Mouse (Mus musculus) cerebellum, adult 11 months (tissue): ENCODE results near the gene Kif26b.

Experiments used
- DNase-seq: peaks from one replicate; pipeline ENCODE4 v3.0.0; 2022

Kif26b gene

GRCm38 (mm10) chr1:178733035-178733434, 204.1 kb downstream of the Kif26b start:
- no peak for DNase-seq

- no peak for DNase-seq
Observed at GRCm38 (mm10) chr1:178734576-178734975, 205.7 kb downstream of the Kif26b start.

GRCm38 (mm10) chr1:178736931-178737330, 208.0 kb downstream of the Kif26b start:
- no peak for DNase-seq

GRCm38 (mm10) chr1:178743820-178744219, 214.9 kb downstream of the Kif26b start:
- DNase-seq = no peak

- DNase-seq = peak; percentile 57
Observed at GRCm38 (mm10) chr1:178744526-178744925, 215.6 kb downstream of the Kif26b start.

- DNase-seq = no peak
Observed at GRCm38 (mm10) chr1:178744961-178745360, 216.0 kb downstream of the Kif26b start.

- no peak for DNase-seq
Observed at GRCm38 (mm10) chr1:178745471-178745870, 216.5 kb downstream of the Kif26b start.

GRCm38 (mm10) chr1:178747279-178748221, 218.6 kb downstream of the Kif26b start:
- peak; percentile 62 for DNase-seq

GRCm38 (mm10) chr1:178748222-178748600, 219.3 kb downstream of the Kif26b start:
- no peak for DNase-seq

GRCm38 (mm10) chr1:178748617-178749016, 219.7 kb downstream of the Kif26b start:
- DNase-seq = no peak

- peak; percentile 60 for DNase-seq
Observed at GRCm38 (mm10) chr1:178749786-178750185, 220.9 kb downstream of the Kif26b start.

- DNase-seq = no peak
Observed at GRCm38 (mm10) chr1:178758441-178758840, 229.5 kb downstream of the Kif26b start.

- DNase-seq = no peak
Observed at GRCm38 (mm10) chr1:178762125-178762741, 233.3 kb downstream of the Kif26b start.

GRCm38 (mm10) chr1:178764914-178765313, 236.0 kb downstream of the Kif26b start:
- no peak for DNase-seq

- DNase-seq = no peak
Observed at GRCm38 (mm10) chr1:178765650-178766049, 236.7 kb downstream of the Kif26b start.

- DNase-seq = no peak
Observed at GRCm38 (mm10) chr1:178768976-178769375, 240.1 kb downstream of the Kif26b start.

GRCm38 (mm10) chr1:178769988-178770387, 241.1 kb downstream of the Kif26b start:
- DNase-seq = no peak

GRCm38 (mm10) chr1:178770626-178771362, 241.9 kb downstream of the Kif26b start:
- no peak for DNase-seq

- no peak for DNase-seq
Observed at GRCm38 (mm10) chr1:178779742-178780141, 250.8 kb downstream of the Kif26b start.

- no peak for DNase-seq
Observed at GRCm38 (mm10) chr1:178784043-178784442, 255.1 kb downstream of the Kif26b start.

GRCm38 (mm10) chr1:178791266-178791665, 262.3 kb downstream of the Kif26b start:
- DNase-seq = no peak

- no peak for DNase-seq
Observed at GRCm38 (mm10) chr1:178792726-178793125, 263.8 kb downstream of the Kif26b start.

GRCm38 (mm10) chr1:178794866-178795265, 265.9 kb downstream of the Kif26b start:
- DNase-seq = no peak
